Mouse (Mus musculus) CD8-positive naive resting alpha-beta T cell, adult 57 days (primary cell): ENCODE results near the gene Dach2. TPM values are rescaled to one million over a fixed set of nuclear protein-coding genes. Genes with fewer than 3 reads are reported as not detected.

ENCODE experiments used
- total RNA-seq: library from RNA; stranded (reverse); gene quantifications from one replicate; pipeline ENCODE4 v1.2.4, GENCODE M21; 2023

Dach2 gene
- 0.18 TPM for total RNA-seq

GRCm38 (mm10) chrX:113297404-113297803, at the start of gene Dach2:
Gene Dach2, plus strand, starts transcription at chrX:113297510.

Other genes with a start within 250 kb of the Dach2 start
- 23.0 TPM for gene Chm, start 112.0 kb upstream of the Dach2 start, total RNA-seq